Mouse (Mus musculus) left cerebral cortex, postnatal 36 days (tissue): ENCODE data around the gene Ptges2. TPM values are rescaled to one million over a fixed set of nuclear protein-coding genes. Genes with fewer than 3 reads are reported as not detected.

ENCODE experiments used
- DNase-seq, 2 experiments: peaks; one replicate each; pipeline ENCODE4 v3.0.0; 2021 to 2022; ENCODE audit warnings: low spot score in 2 of 2, mixed read lengths in 1 of 2
- intact Hi-C: fragments of 180-260 bp; cut with DNase I; formaldehyde crosslinking; loops from one replicate; pipeline ENCODE4 v1.15.1; 2025
- total RNA-seq, 2 experiments: library from RNA; stranded (reverse); gene quantifications; 2 replicates each; pipeline ENCODE4 v1.2.3; 2021

Ptges2 gene
- total RNA-seq, 2 experiments from 2014 or later = 40.6 to 54.8 TPM

- DNase-seq = no peak
- intact Hi-C loops = no loop called here
These were observed 58.1 kb downstream of the Ptges2 start for GRCm38 (mm10) chr2:32453641-32454303.

- intact Hi-C loops = no loop called here
- no peak for DNase-seq
These were observed 58.9 kb downstream of the Ptges2 start for GRCm38 (mm10) chr2:32454633-32455032.

- intact Hi-C loops = no loop called here
- no peak for DNase-seq
These were observed 59.4 kb downstream of the Ptges2 start for GRCm38 (mm10) chr2:32455101-32455500.

Other genes starting within 250 kb of the Ptges2 start
- 100 to 1,000 TPM; 257 to 259 TPM for gene Prrc2b, start 244.8 kb upstream of the Ptges2 start, total RNA-seq
- 10 to 100 TPM; 16.3 to 22.1 TPM for gene Pomt1, start 159.3 kb upstream of the Ptges2 start, total RNA-seq
- gene Uck1, start 135.7 kb upstream of the Ptges2 start, total RNA-seq = 10 to 100 TPM; 50.1 to 52.6 TPM
- gene Golga2, start 108.5 kb upstream of the Ptges2 start, total RNA-seq = 10 to 100 TPM; 83.4 to 89.9 TPM
- 100 to 1,000 TPM; 207 to 208 TPM for gene Swi5, start 107.8 kb upstream of the Ptges2 start, total RNA-seq
- 10 to 100 TPM; 60.4 to 97.8 TPM for gene Ciz1, start 43.6 kb upstream of the Ptges2 start, total RNA-seq
- 1,000 to 10,000 TPM; 1,215 to 1,406 TPM for gene Dnm1, start 42.6 kb upstream of the Ptges2 start, total RNA-seq
- gene 1110008P14Rik, start 14.0 kb upstream of the Ptges2 start, total RNA-seq = 100 to 1,000 TPM; 312 to 437 TPM
- 1 to 10 TPM in 1 of 2 experiments, under 1 TPM in 1; 0.91 to 1.8 TPM for gene Lcn2, start 7.6 kb upstream of the Ptges2 start, total RNA-seq
- gene Naif1, start 54.6 kb downstream of the Ptges2 start, total RNA-seq = 1 to 10 TPM; 3.9 TPM
- 10 to 100 TPM; 58.5 to 60.5 TPM for gene Slc25a25, start 55.5 kb downstream of the Ptges2 start, total RNA-seq
- gene Fam102a, start 139.4 kb downstream of the Ptges2 start, total RNA-seq = 10 to 100 TPM; 53.6 to 68.9 TPM
- gene Dpm2, start 175.0 kb downstream of the Ptges2 start, total RNA-seq = 10 to 100 TPM; 74.8 to 77.0 TPM
- 10 to 100 TPM in 1 of 2 experiments, 1 to 10 TPM in 1; 9.2 to 11.7 TPM for gene Pip5kl1, start 178.9 kb downstream of the Ptges2 start, total RNA-seq
- 1 to 10 TPM; 1.1 to 1.4 TPM for gene 9430097D07Rik, start 179.8 kb downstream of the Ptges2 start, total RNA-seq
- gene St6galnac4, start 191.2 kb downstream of the Ptges2 start, total RNA-seq = 10 to 100 TPM; 36.7 to 39.1 TPM
- gene St6galnac6, start 203.8 kb downstream of the Ptges2 start, total RNA-seq = 100 to 1,000 TPM; 121 to 135 TPM
- 100 to 1,000 TPM; 152 to 173 TPM for gene Ak1, start 225.9 kb downstream of the Ptges2 start, total RNA-seq